Mouse (Mus musculus) MEL (cell line): ENCODE data around the gene Ovca2. TPM values are rescaled to one million over a fixed set of nuclear protein-coding genes. Genes with fewer than 3 reads are reported as not detected.

Experiments
- DNase-seq: peaks from one replicate; pipeline ENCODE4 v3.0.0; 2011; ENCODE audit warnings: low read depth, low spot score
- H3K27ac ChIP-seq: 2 replicates; pipeline ENCODE4 v1.5.1; 2012; ENCODE audit warnings: low read depth, mild to moderate bottlenecking, control low read depth, low read length, moderate library complexity; ENCODE audit not compliant: control insufficient read depth
- H3K27me3 ChIP-seq, 2 experiments: fragments of 150-350 bp in 1 of 2; sonication (generic) in 1 of 2; 2 replicates each; pipeline ENCODE4 v1.6.1; 2012; ENCODE audit warnings: low read length in 2 of 2, mild to moderate bottlenecking in 2 of 2, improper control_type of control experiment in 1 of 2, moderate library complexity in 1 of 2; ENCODE audit not compliant: insufficient read depth in 2 of 2, control insufficient read depth in 1 of 2
- H3K36me3 ChIP-seq, 2 experiments: 2 replicates each; pipeline ENCODE4 v1.6.1; 2012 to 2014; ENCODE audit warnings: low read length in 2 of 2, improper control_type of control experiment in 1 of 2, inconsistent platforms in 1 of 2, mild to moderate bottlenecking in 1 of 2; ENCODE audit not compliant: insufficient read depth in 2 of 2, control insufficient read depth in 1 of 2
- H3K4me1 ChIP-seq, 2 experiments: fragments of 150-350 bp in 1 of 2; sonication (generic) in 1 of 2; 2 replicates each; pipeline ENCODE4 v1.6.1; 2012; ENCODE audit warnings: low read length in 2 of 2, improper control_type of control experiment in 1 of 2, mild to moderate bottlenecking in 1 of 2; ENCODE audit not compliant: insufficient read depth in 2 of 2, control insufficient read depth in 1 of 2
- H3K4me3 ChIP-seq, 2 experiments: fragments of 150-350 bp in 1 of 2; sonication (generic) in 1 of 2; 2 replicates each; pipeline ENCODE4 v1.5.1; 2012; ENCODE audit warnings: low read depth in 2 of 2, low read length in 2 of 2, mild to moderate bottlenecking in 2 of 2, moderate library complexity in 2 of 2, control low read depth in 1 of 2, improper control_type of control experiment in 1 of 2; ENCODE audit not compliant: control insufficient read depth in 1 of 2, insufficient read depth in 1 of 2
- H3K79me2 ChIP-seq: 2 replicates; pipeline ENCODE4 v1.6.1; 2012; ENCODE audit warnings: mild to moderate bottlenecking, low read length, moderate library complexity; ENCODE audit not compliant: control insufficient read depth, poor library complexity, insufficient read depth
- H3K9ac ChIP-seq: 2 replicates; pipeline ENCODE4 v1.6.1; 2012; ENCODE audit warnings: low read depth, mild to moderate bottlenecking, control low read depth, low read length, moderate library complexity; ENCODE audit not compliant: control insufficient read depth, poor library complexity, severe bottlenecking
- H3K9me3 ChIP-seq: fragments of 150-350 bp; sonication (generic); replicated peaks from 2 replicates; pipeline ENCODE4 v1.6.1; 2012; ENCODE audit warnings: mild to moderate bottlenecking, low read length, improper control_type of control experiment, moderate library complexity; ENCODE audit not compliant: insufficient read depth
- CHD1 ChIP-seq: IDR thresholded peaks from 2 replicates; pipeline ENCODE4 v1.6.1; 2012; ENCODE audit warnings: low read depth, mild to moderate bottlenecking, inconsistent platforms, low read length, improper control_type of control experiment
- EP300 ChIP-seq, 2 experiments: IDR thresholded peaks; 2 replicates each; pipeline ENCODE4 v1.6.1; 2011; ENCODE audit warnings: improper control_type of control experiment in 2 of 2, low read length in 2 of 2, low read depth in 1 of 2, mild to moderate bottlenecking in 1 of 2
- GABPA ChIP-seq: IDR thresholded peaks from 2 replicates; pipeline ENCODE4 v1.6.1; 2012; ENCODE audit warnings: low read depth, mild to moderate bottlenecking, inconsistent platforms, low read length, improper control_type of control experiment, moderate library complexity
- KAT2A ChIP-seq: conservative IDR thresholded peaks from 2 replicates; pipeline ENCODE4 v1.6.1; 2012; ENCODE audit warnings: low read depth, low read length, improper control_type of control experiment, inconsistent platforms
- MAFK ChIP-seq: IDR thresholded peaks from 2 replicates; pipeline ENCODE4 v1.6.1; 2011; ENCODE audit warnings: low read depth, mild to moderate bottlenecking, low read length, improper control_type of control experiment, borderline replicate concordance
- MAX ChIP-seq: IDR thresholded peaks from 2 replicates; pipeline ENCODE4 v1.6.1; 2011; ENCODE audit warnings: low read length, improper control_type of control experiment
- MAZ ChIP-seq: IDR thresholded peaks from 2 replicates; pipeline ENCODE4 v1.6.1; 2012; ENCODE audit warnings: low read depth, mild to moderate bottlenecking, inconsistent platforms, low read length, improper control_type of control experiment
- MEF2A ChIP-seq: IDR thresholded peaks from 2 replicates; pipeline ENCODE4 v1.6.1; 2014; ENCODE audit warnings: low read depth, mild to moderate bottlenecking, inconsistent platforms, low read length, improper control_type of control experiment; ENCODE audit not compliant: poor library complexity, insufficient replicate concordance, severe bottlenecking; ENCODE audit errors: extremely low read depth
- MYB ChIP-seq: IDR thresholded peaks from 2 replicates; pipeline ENCODE4 v1.6.1; 2011; ENCODE audit warnings: mild to moderate bottlenecking, low read depth, low read length, improper control_type of control experiment
- NELFE ChIP-seq: IDR thresholded peaks from 2 replicates; pipeline ENCODE4 v1.6.1; 2011; ENCODE audit warnings: low read depth, low read length, improper control_type of control experiment
- POLR2A ChIP-seq, 2 experiments: IDR thresholded peaks; 2 replicates each; pipeline ENCODE4 v1.6.1; 2011 to 2012; ENCODE audit warnings: low read length in 2 of 2, mild to moderate bottlenecking in 2 of 2, control low read depth in 1 of 2, improper control_type of control experiment in 1 of 2, low read depth in 1 of 2, moderate library complexity in 1 of 2; ENCODE audit not compliant: control insufficient read depth in 1 of 2, insufficient read depth in 1 of 2, poor library complexity in 1 of 2
- RAD21 ChIP-seq: IDR thresholded peaks from 2 replicates; pipeline ENCODE4 v1.6.1; 2011; ENCODE audit warnings: mild to moderate bottlenecking, low read depth, low read length, improper control_type of control experiment
- SMC3 ChIP-seq: IDR thresholded peaks from 2 replicates; pipeline ENCODE4 v1.6.1; 2011; ENCODE audit warnings: low read depth, low read length, improper control_type of control experiment
- TBP ChIP-seq: IDR thresholded peaks from 2 replicates; pipeline ENCODE4 v1.8.0; 2011; ENCODE audit warnings: low read depth, low read length, improper control_type of control experiment
- TCF12 ChIP-seq: IDR thresholded peaks from 2 replicates; pipeline ENCODE4 v1.6.1; 2014; ENCODE audit warnings: low read depth, mild to moderate bottlenecking, inconsistent platforms, low read length, improper control_type of control experiment, moderate library complexity
- UBTF ChIP-seq: IDR thresholded peaks from 2 replicates; pipeline ENCODE4 v1.6.1; 2012; ENCODE audit warnings: low read depth, mild to moderate bottlenecking, inconsistent platforms, low read length, improper control_type of control experiment, moderate library complexity, borderline replicate concordance; ENCODE audit not compliant: insufficient read depth
- ZKSCAN1 ChIP-seq: IDR thresholded peaks from 2 replicates; pipeline ENCODE4 v1.6.1; 2012; ENCODE audit warnings: low read depth, mild to moderate bottlenecking, inconsistent platforms, low read length, improper control_type of control experiment, moderate library complexity
- polyA plus RNA-seq, 2 experiments: library from polyadenylated mRNA; stranded (reverse) in 1 of 2; unstranded in 1 of 2; fragments of >175 nt in 1 of 2; fragments of >200 nt in 1 of 2; gene quantifications; 2 replicates each; pipeline versions ENCODE4 v1.2.1 to v1.2.4; 2012; ENCODE audit warnings: low replicate concordance in 2 of 2, low read depth in 1 of 2; ENCODE audit not compliant: insufficient read length in 2 of 2, insufficient read depth in 1 of 2, missing spikeins in 1 of 2
- total RNA-seq: library from RNA; depleted of rRNA; stranded (reverse); fragments of 300-350 nt; gene quantifications from 2 replicates; pipeline ENCODE4 v1.2.3, GENCODE M21; 2012

The Ovca2 gene
- total and polyA plus RNA-seq, 3 experiments, result 23.1 to 33.1 TPM; not detected in 1

GRCm38 (mm10) chr11:75206347-75206746 is 27.7 kb upstream of the Ovca2 start:
- H3K9me3 ChIP-seq, result no peaks in the 10 kb centered on the region
- H3K27ac ChIP-seq, result no peak overlapping the region
- no peak for DNase-seq
- H3K27me3 ChIP-seq, result no peaks in the 10 kb centered on the region
- H3K36me3 ChIP-seq, result no peaks in the 10 kb centered on the region
- no peak overlapping the region for H3K4me3 ChIP-seq
- no peaks in the 10 kb centered on the region; a peak in 1 of 4 replicates for H3K4me1 ChIP-seq
- no peak overlapping the region for H3K9ac ChIP-seq
- H3K79me2 ChIP-seq, result no peaks in the 10 kb centered on the region
- no peak for TF ChIP-seq NELFE
- TF ChIP-seq ZKSCAN1, result no peak
- TF ChIP-seq TBP, result no peak
- no peak for TF ChIP-seq MYB
- TF ChIP-seq EP300 (IDR thresholded peaks at IDR 0.05; ENCODE audit: low read depth in 1 of 2, low read length in 2 of 2), result no peak
- no peak for TF ChIP-seq MAFK
- no peak for TF ChIP-seq MEF2A
- no peak for TF ChIP-seq GABPA
- no peak for TF ChIP-seq CHD1

GRCm38 (mm10) chr11:75204472-75204871 is 25.8 kb upstream of the Ovca2 start:
- Histone ChIP-seq H3K79me2 (no peaks in the 10 kb centered on the region), H3K27ac (no peak overlapping the region), H3K4me1 (peaks cover 0 to 5% of the 10 kb centered on the region in 2 experiments; a peak in 1 of 4 replicates), H3K27me3 (no peaks in the 10 kb centered on the region), H3K4me3 (no peak overlapping the region), H3K9ac (no peak overlapping the region), H3K9me3 (no peaks in the 10 kb centered on the region), H3K36me3 (no peaks in the 10 kb centered on the region)
- no peak for TF ChIP-seq MAZ
- no peak for TF ChIP-seq ZKSCAN1
- no peak for TF ChIP-seq UBTF
- TF ChIP-seq POLR2A (IDR thresholded peaks at IDR 0.05; ENCODE audit: control insufficient read depth in 1 of 2, insufficient read depth in 1 of 2, low read depth in 1 of 2, low read length in 2 of 2, poor library complexity in 1 of 2), result no peak
- no peak for TF ChIP-seq GABPA
- no peak for TF ChIP-seq RAD21
- TF ChIP-seq KAT2A, result no peak
- no peak for TF ChIP-seq MAX
- TF ChIP-seq MAFK, result no peak
- TF ChIP-seq CHD1, result no peak
- TF ChIP-seq EP300 (IDR thresholded peaks at IDR 0.05; ENCODE audit: low read depth in 1 of 2, low read length in 2 of 2), result no peak
- no peak for TF ChIP-seq SMC3
- no peak for TF ChIP-seq TCF12
- no peak for TF ChIP-seq MYB
- no peak for DNase-seq
